Mouse (Mus musculus): ENCODE measurements around the gene Chst2. TPM values are rescaled to one million over a fixed set of nuclear protein-coding genes. Genes with fewer than 3 reads are reported as not detected.
A peak's percentile ranks its signal among the peaks of the same experiment; 100 is the strongest.

Chst2 gene
- polyA plus RNA-seq, 1 experiment from 2014 or later, result 9.8 TPM

DNA sequence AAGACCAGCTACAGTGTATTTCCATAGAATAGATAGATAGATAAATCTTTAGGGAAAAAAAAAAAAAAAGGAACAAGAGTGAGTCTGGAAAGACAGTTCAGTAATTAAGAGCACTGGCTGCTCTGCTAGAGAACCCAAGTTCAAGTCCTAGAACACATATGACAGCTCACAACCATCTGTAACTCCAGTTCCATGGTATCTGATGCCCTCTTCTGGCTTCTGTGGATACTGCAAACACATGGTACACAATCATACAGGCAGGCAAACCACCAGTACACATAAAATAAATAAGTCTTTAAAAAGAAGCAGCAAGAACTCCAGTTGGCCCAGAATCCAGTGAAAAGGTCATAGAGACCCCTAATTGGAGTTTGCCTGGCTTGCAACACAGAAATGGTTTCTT lies 7.4 kb upstream of the Chst2 start:
- no peaks in the 10 kb centered on the region for H3K36me3 ChIP-seq (ENCODE audit: control insufficient read depth, insufficient read depth, low read length)
- no peaks in the 10 kb centered on the region for H3K27me3 ChIP-seq (ENCODE audit: control insufficient read depth, insufficient read depth, low read length)
- peaks cover 4% of the 10 kb centered on the region; the same call in 1 of the 2 replicates for H3K9me3 ChIP-seq (ENCODE audit: control insufficient read depth, low read length)
- H3K4me2 ChIP-seq (replicated peaks; ENCODE audit: low read depth, low read length), result no peak overlapping the region
- H3K9ac ChIP-seq (ENCODE audit: low read depth, low read length), result no peak overlapping the region
- no peak overlapping the region for H3K4me3 ChIP-seq (ENCODE audit: low read length)
- no peaks in the 10 kb centered on the region for H3K4me1 ChIP-seq (ENCODE audit: control insufficient read depth, insufficient read depth, low read length)
- ATAC-seq (ENCODE audit: low FRiP score, low TSS enrichment), result no peak
- H3K27ac ChIP-seq (ENCODE audit: low read depth, low read length), result no peak overlapping the region

- Histone ChIP-seq H3K4me1 (ENCODE audit: control insufficient read depth, insufficient read depth, low read length) (no peaks in the 10 kb centered on the region), H3K36me3 (ENCODE audit: control insufficient read depth, insufficient read depth, low read length) (no peaks in the 10 kb centered on the region), H3K27me3 (ENCODE audit: control insufficient read depth, insufficient read depth, low read length) (no peaks in the 10 kb centered on the region), H3K9ac (ENCODE audit: low read depth, low read length) (no peak overlapping the region), H3K9me3 (ENCODE audit: control insufficient read depth, low read length) (peaks cover 4% of the 10 kb centered on the region; the same call in 1 of the 2 replicates), H3K4me3 (ENCODE audit: low read length) (no peak overlapping the region), H3K27ac (ENCODE audit: low read depth, low read length) (no peak overlapping the region), H3K4me2 (replicated peaks; ENCODE audit: low read depth, low read length) (no peak overlapping the region)
- WGBS, result 61% methylated on average over 4 of the region's 4 CpGs
- no peak for ATAC-seq (ENCODE audit: low FRiP score, low TSS enrichment)
Observed at GRCm38 (mm10) chr9:95412047-95412446, 5.5 kb upstream of the Chst2 start.

DNA sequence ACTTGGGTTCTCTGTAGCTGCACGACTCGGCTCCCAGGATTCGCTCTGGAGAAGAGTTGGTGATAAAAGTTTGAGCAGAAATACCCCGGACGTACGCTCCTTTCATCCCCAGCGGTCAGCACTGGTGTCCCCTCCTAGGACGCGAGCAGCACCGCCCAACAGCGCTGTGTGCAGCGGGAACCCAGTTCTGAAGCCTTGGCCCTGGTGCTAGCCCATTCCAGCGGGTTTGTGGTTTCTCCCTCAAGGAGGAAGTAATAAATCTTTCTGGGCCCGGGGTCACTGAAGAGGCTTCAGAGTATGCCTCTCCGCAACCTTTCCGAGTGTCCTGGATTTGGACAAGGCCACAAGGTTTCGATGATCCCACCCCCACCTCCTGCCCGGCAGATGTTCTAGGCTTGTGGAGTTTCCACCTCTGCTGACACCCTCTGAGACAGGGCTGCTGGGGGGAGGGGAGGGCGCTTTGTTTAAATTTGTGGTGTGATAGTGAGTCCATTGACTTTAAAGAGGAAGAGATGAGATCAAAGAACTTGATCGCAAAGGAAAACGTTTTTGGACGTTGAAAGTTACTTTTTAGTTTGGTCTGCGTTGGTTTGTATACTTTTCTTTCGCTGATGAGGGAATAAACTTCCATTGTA lies 1.2 kb upstream of the Chst2 start:
- H3K9me3 ChIP-seq (ENCODE audit: control insufficient read depth, low read length), result no peaks in the 10 kb centered on the region
- peak overlapping the region; percentile 75 for H3K4me3 ChIP-seq (ENCODE audit: low read length)
- H3K36me3 ChIP-seq (ENCODE audit: control insufficient read depth, insufficient read depth, low read length), result no peaks in the 10 kb centered on the region
- peak overlapping the region; percentile 80 for H3K9ac ChIP-seq (ENCODE audit: low read depth, low read length)
- H3K27ac ChIP-seq (ENCODE audit: low read depth, low read length), result peak overlapping the region; percentile 87
- H3K27me3 ChIP-seq (ENCODE audit: control insufficient read depth, insufficient read depth, low read length), result peaks cover 8% of the 10 kb centered on the region; the same call in 1 of the 2 replicates
- peaks cover 14% of the 10 kb centered on the region for H3K4me1 ChIP-seq (ENCODE audit: control insufficient read depth, insufficient read depth, low read length)
- under 1% methylated on average over 24 of the region's 24 CpGs for WGBS
- ATAC-seq (ENCODE audit: low FRiP score, low TSS enrichment), result peak; percentile 47
- peak overlapping the region; percentile 91 for H3K4me2 ChIP-seq (replicated peaks; ENCODE audit: low read depth, low read length)

DNA sequence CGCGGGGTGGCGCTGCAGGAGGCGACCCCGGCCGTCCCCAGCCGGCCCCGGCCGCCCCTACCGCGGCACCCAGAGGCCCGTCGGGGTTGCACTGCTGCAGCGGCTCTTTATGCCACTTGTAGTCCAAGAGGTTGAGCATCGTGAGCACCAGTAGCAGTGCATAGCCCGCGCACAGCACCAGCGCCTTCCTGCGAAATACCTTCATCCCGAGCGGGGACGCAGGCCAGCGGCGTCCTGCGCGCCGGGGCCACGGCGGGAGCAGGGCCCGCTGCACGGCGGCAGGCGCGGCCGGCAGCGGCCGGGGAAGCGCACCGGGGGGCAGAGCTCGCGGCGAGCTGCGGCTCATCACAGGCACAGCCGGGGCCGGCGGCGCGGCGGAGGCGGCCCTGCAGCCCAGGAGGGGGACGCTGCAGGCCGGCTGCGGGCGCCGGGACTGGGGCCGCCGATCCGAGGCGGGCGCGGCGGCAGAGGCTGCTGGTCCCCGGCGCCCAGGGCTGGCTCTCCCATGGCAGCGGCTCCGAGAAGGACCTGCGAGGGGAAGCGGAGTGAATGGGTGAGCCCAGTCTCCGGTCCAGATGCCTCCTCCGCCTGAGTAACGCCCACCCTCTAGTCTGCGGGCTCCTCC lies 464 bp downstream of the Chst2 start:
- under 1% methylated on average over 71 of the region's 72 CpGs for WGBS
- Histone ChIP-seq H3K4me3 (ENCODE audit: low read length) (peak overlapping the region; percentile 75), H3K4me2 (replicated peaks; ENCODE audit: low read depth, low read length) (peak overlapping the region; percentile 91), H3K4me1 (ENCODE audit: control insufficient read depth, insufficient read depth, low read length) (peaks cover 14% of the 10 kb centered on the region), H3K9ac (ENCODE audit: low read depth, low read length) (peak overlapping the region; percentile 80), H3K36me3 (ENCODE audit: control insufficient read depth, insufficient read depth, low read length) (no peaks in the 10 kb centered on the region), H3K27ac (ENCODE audit: low read depth, low read length) (peak overlapping the region; percentile 87; the same call in 1 of the 2 replicates), H3K9me3 (ENCODE audit: control insufficient read depth, low read length) (no peaks in the 10 kb centered on the region), H3K27me3 (ENCODE audit: control insufficient read depth, insufficient read depth, low read length) (peaks cover 8% of the 10 kb centered on the region; the same call in 1 of the 2 replicates)
- peak; percentile 30 for ATAC-seq (ENCODE audit: low FRiP score, low TSS enrichment)

GRCm38 (mm10) chr9:95405511-95405945 lies 994 bp downstream of the Chst2 start:
- peaks cover 14% of the 10 kb centered on the region for H3K4me1 ChIP-seq (ENCODE audit: control insufficient read depth, insufficient read depth, low read length)
- peak overlapping the region; percentile 75 for H3K4me3 ChIP-seq (ENCODE audit: low read length)
- ATAC-seq (ENCODE audit: low FRiP score, low TSS enrichment), result peak; percentile 22
- peaks cover 8% of the 10 kb centered on the region; the same call in 1 of the 2 replicates for H3K27me3 ChIP-seq (ENCODE audit: control insufficient read depth, insufficient read depth, low read length)
- peak overlapping the region; percentile 91 for H3K4me2 ChIP-seq (replicated peaks; ENCODE audit: low read depth, low read length)
- no peaks in the 10 kb centered on the region for H3K36me3 ChIP-seq (ENCODE audit: control insufficient read depth, insufficient read depth, low read length)
- H3K9ac ChIP-seq (ENCODE audit: low read depth, low read length), result peak overlapping the region; percentile 80
- 3% methylated on average over 28 of the region's 30 CpGs for WGBS
- H3K27ac ChIP-seq (ENCODE audit: low read depth, low read length), result no peak overlapping the region
- no peaks in the 10 kb centered on the region for H3K9me3 ChIP-seq (ENCODE audit: control insufficient read depth, low read length)

DNA sequence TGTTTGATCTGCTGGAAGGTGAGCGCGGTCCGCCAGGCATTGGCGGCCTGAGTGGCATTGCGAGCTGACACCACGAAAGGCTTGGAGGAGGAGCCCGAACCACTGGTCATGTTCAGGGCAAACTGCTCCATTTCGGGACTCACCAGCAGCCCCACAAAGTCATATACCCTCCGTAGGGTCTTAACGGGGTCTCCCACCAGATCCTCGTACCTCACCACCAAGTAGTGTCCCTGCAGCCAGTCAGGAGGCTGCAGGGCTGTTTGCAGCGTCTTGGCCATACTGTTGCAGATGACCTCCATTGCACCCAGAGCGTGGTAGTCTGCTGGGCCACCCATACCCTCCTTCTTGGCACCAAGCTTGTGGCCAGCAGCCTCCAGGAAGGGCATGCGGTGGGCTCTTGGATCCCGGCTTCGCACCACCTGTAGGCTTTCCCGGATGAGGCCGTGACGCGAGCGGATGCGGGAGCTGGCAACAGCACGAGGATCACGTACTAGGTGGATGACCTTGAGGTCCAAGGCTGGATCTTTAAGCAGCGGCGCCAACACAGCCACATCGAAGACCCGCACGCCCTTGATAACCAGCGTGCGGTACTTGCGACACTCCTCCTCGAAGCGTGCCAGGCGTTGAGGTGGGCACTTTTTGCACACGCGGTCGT lies 1.6 kb downstream of the Chst2 start:
- peak overlapping the region; percentile 75 for H3K4me3 ChIP-seq (ENCODE audit: low read length)
- H3K4me2 ChIP-seq (replicated peaks; ENCODE audit: low read depth, low read length), result peak overlapping the region; percentile 91
- H3K27ac ChIP-seq (ENCODE audit: low read depth, low read length), result no peak overlapping the region
- H3K9me3 ChIP-seq (ENCODE audit: control insufficient read depth, low read length), result no peaks in the 10 kb centered on the region
- 64% methylated on average over 38 of the region's 38 CpGs for WGBS
- peaks cover 14% of the 10 kb centered on the region for H3K4me1 ChIP-seq (ENCODE audit: control insufficient read depth, insufficient read depth, low read length)
- H3K27me3 ChIP-seq (ENCODE audit: control insufficient read depth, insufficient read depth, low read length), result peaks cover 8% of the 10 kb centered on the region; the same call in 1 of the 2 replicates
- H3K36me3 ChIP-seq (ENCODE audit: control insufficient read depth, insufficient read depth, low read length), result no peaks in the 10 kb centered on the region
- no peak for ATAC-seq (ENCODE audit: low FRiP score, low TSS enrichment)
- peak overlapping the region; percentile 80; the same call in 1 of the 2 replicates for H3K9ac ChIP-seq (ENCODE audit: low read depth, low read length)

- Histone ChIP-seq H3K4me2 (replicated peaks; ENCODE audit: low read depth, low read length) (no peak overlapping the region), H3K27ac (ENCODE audit: low read depth, low read length) (no peak overlapping the region), H3K27me3 (ENCODE audit: control insufficient read depth, insufficient read depth, low read length) (peaks cover 8% of the 10 kb centered on the region; the same call in 1 of the 2 replicates), H3K4me3 (ENCODE audit: low read length) (no peak overlapping the region), H3K36me3 (ENCODE audit: control insufficient read depth, insufficient read depth, low read length) (no peaks in the 10 kb centered on the region), H3K9ac (ENCODE audit: low read depth, low read length) (no peak overlapping the region), H3K9me3 (ENCODE audit: control insufficient read depth, low read length) (no peaks in the 10 kb centered on the region), H3K4me1 (ENCODE audit: control insufficient read depth, insufficient read depth, low read length) (peaks cover 14% of the 10 kb centered on the region)
- 33% methylated on average over 5 of the region's 5 CpGs for whole genome bisulfite sequencing
- ATAC-seq (ENCODE audit: low FRiP score, low TSS enrichment), result no peak
Observed at GRCm38 (mm10) chr9:95401686-95402085, 4.8 kb downstream of the Chst2 start.

GRCm38 (mm10) chr9:95392011-95392410 lies 14.5 kb downstream of the Chst2 start:
- Histone ChIP-seq H3K36me3 (ENCODE audit: control insufficient read depth, insufficient read depth, low read length) (no peaks in the 10 kb centered on the region), H3K4me3 (ENCODE audit: low read length) (no peak overlapping the region), H3K4me2 (replicated peaks; ENCODE audit: low read depth, low read length) (no peak overlapping the region), H3K27ac (ENCODE audit: low read depth, low read length) (no peak overlapping the region), H3K9me3 (ENCODE audit: control insufficient read depth, low read length) (no peaks in the 10 kb centered on the region), H3K27me3 (ENCODE audit: control insufficient read depth, insufficient read depth, low read length) (no peaks in the 10 kb centered on the region), H3K9ac (ENCODE audit: low read depth, low read length) (no peak overlapping the region), H3K4me1 (ENCODE audit: control insufficient read depth, insufficient read depth, low read length) (no peaks in the 10 kb centered on the region)
- WGBS, result 46% methylated on average over 1 of the region's 1 CpGs
- no peak for ATAC-seq (ENCODE audit: low FRiP score, low TSS enrichment)

DNA sequence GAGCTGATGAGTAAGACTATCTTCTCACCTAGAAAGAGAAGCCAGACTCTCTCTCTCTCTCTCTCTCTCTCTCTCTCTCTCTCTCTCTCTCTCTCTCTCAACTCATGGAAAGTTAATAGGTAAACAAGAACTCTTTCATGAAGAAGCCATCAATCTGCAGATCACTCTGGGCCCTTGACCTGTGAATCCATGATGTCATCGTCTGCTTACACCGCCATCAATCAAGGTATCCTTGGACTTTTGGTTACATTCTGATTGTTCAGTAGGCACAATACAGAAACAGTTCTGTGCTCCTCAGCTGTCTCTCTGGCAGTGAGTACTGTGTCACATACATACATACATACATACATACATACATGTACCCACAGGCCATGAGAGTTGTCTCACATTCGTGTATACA lies 16.6 kb downstream of the Chst2 start:
- Histone ChIP-seq H3K4me2 (replicated peaks; ENCODE audit: low read depth, low read length) (no peak overlapping the region), H3K27ac (ENCODE audit: low read depth, low read length) (no peak overlapping the region), H3K4me3 (ENCODE audit: low read length) (no peak overlapping the region), H3K27me3 (ENCODE audit: control insufficient read depth, insufficient read depth, low read length) (no peaks in the 10 kb centered on the region), H3K9me3 (ENCODE audit: control insufficient read depth, low read length) (no peaks in the 10 kb centered on the region), H3K4me1 (ENCODE audit: control insufficient read depth, insufficient read depth, low read length) (no peaks in the 10 kb centered on the region), H3K9ac (ENCODE audit: low read depth, low read length) (no peak overlapping the region), H3K36me3 (ENCODE audit: control insufficient read depth, insufficient read depth, low read length) (no peaks in the 10 kb centered on the region)
- no peak for ATAC-seq (ENCODE audit: low FRiP score, low TSS enrichment)
- 83% methylated on average over 3 of the region's 3 CpGs for WGBS

All from kidney, embryonic 14.5 days (tissue).